Mouse (Mus musculus): ENCODE results near the gene Ctf2. TPM values are rescaled to one million over a fixed set of nuclear protein-coding genes. Genes with fewer than 3 reads are reported as not detected.
A peak's percentile ranks its signal among the peaks of the same experiment; 100 is the strongest.
"Not testable (repeated sequence)": the region's sequence is repeated elsewhere in the genome, so short reads cannot be mapped to it uniquely, and the experiment has no call there.

The Ctf2 gene
- not detected for total RNA-seq (2021)
- long read RNA-seq, experiment 1, result 0 reads
- long read RNA-seq, experiment 2, partial matches to known transcripts, result 0 of 1 reads
- long read RNA-seq, experiment 2, other reads (novel, unspliced or antisense), result 1 of 1 reads

GRCm38 (mm10) chr7:127732066-127732465 lies at the start of gene Ctf2:
Gene Ctf2 (minus strand): TSS chr7:127732166.
- not testable (repeated sequence) for DNase-seq

- DNase-seq, result no peak
These were observed 46.4 kb upstream of the Ctf2 start for GRCm38 (mm10) chr7:127778350-127778749.

- DNase-seq, result peak; percentile 50 to 68
These were observed 45.7 kb upstream of the Ctf2 start for GRCm38 (mm10) chr7:127777474-127778266.

GRCm38 (mm10) chr7:127776878-127777473 lies 45.0 kb upstream of the Ctf2 start:
- DNase-seq, result peak; percentile 97

- DNase-seq, result peak; percentile 88 to 96
These were observed 44.5 kb upstream of the Ctf2 start, which contains the start of gene Setd1a for GRCm38 (mm10) chr7:127776426-127776825. Gene Setd1a (plus strand): TSS chr7:127776670.

- not testable (repeated sequence) for DNase-seq
These were observed 43.9 kb upstream of the Ctf2 start for GRCm38 (mm10) chr7:127775837-127776236.

- peak; percentile 53 to 57 for DNase-seq
These were observed 41.9 kb upstream of the Ctf2 start for GRCm38 (mm10) chr7:127773664-127774384.

- no peak for DNase-seq
These were observed 40.6 kb upstream of the Ctf2 start for GRCm38 (mm10) chr7:127772557-127772956.

- no peak for DNase-seq
These were observed 40.1 kb upstream of the Ctf2 start for GRCm38 (mm10) chr7:127772080-127772479.

GRCm38 (mm10) chr7:127771262-127771661 lies 39.3 kb upstream of the Ctf2 start:
- no peak for DNase-seq

GRCm38 (mm10) chr7:127770039-127770905 lies 38.3 kb upstream of the Ctf2 start:
- no peak for DNase-seq

- peak; percentile 94 to 95 for DNase-seq
These were observed 37.7 kb upstream of the Ctf2 start, which contains the start of gene Orai3 for GRCm38 (mm10) chr7:127769651-127770038. Gene Orai3 (plus strand): TSS chr7:127769815.

- peak; percentile 98 to 99 for DNase-seq
These were observed 37.1 kb upstream of the Ctf2 start for GRCm38 (mm10) chr7:127768997-127769593.

GRCm38 (mm10) chr7:127768346-127768996 lies 36.5 kb upstream of the Ctf2 start:
- no peak for DNase-seq

GRCm38 (mm10) chr7:127767671-127768345 lies 35.8 kb upstream of the Ctf2 start:
- DNase-seq, result no peak

GRCm38 (mm10) chr7:127766851-127767609 lies 35.1 kb upstream of the Ctf2 start:
- no peak for DNase-seq

GRCm38 (mm10) chr7:127765756-127766155 lies 33.8 kb upstream of the Ctf2 start:
- no peak for DNase-seq

- DNase-seq, result no peak
These were observed 31.7 kb upstream of the Ctf2 start for GRCm38 (mm10) chr7:127763642-127764041.

- peak; percentile 78 to 85 for DNase-seq
These were observed 29.1 kb upstream of the Ctf2 start for GRCm38 (mm10) chr7:127761026-127761425.

All from heart, adult 18-20 months (tissue).